Mouse (Mus musculus): ENCODE data around the gene Kcnj14.

Gene Kcnj14

GRCm38 (mm10) chr7:45824598-45824997, at the start of gene Kcnj14:
Kcnj14 (minus strand) TSS chr7:45824782.
- no peak for DNase-seq (ENCODE audit: low read depth, low spot score)

- DNase-seq (ENCODE audit: low read depth, low spot score), result peak; percentile 27
These were observed 48.7 kb upstream of the Kcnj14 start for GRCm38 (mm10) chr7:45873061-45873947.

GRCm38 (mm10) chr7:45872624-45873023, 48.0 kb upstream of the Kcnj14 start, which contains the start of gene Kdelr1:
Kdelr1 (plus strand) TSS chr7:45872772.
- peak; percentile 79 for DNase-seq (ENCODE audit: low read depth, low spot score)

- no peak for DNase-seq (ENCODE audit: low read depth, low spot score)
These were observed 45.9 kb upstream of the Kcnj14 start for GRCm38 (mm10) chr7:45870282-45871058.

GRCm38 (mm10) chr7:45869787-45870186, 45.2 kb upstream of the Kcnj14 start:
- no peak for DNase-seq (ENCODE audit: low read depth, low spot score)

- no peak for DNase-seq (ENCODE audit: low read depth, low spot score)
These were observed 44.6 kb upstream of the Kcnj14 start for GRCm38 (mm10) chr7:45869107-45869670.

- no peak for DNase-seq (ENCODE audit: low read depth, low spot score)
These were observed 43.3 kb upstream of the Kcnj14 start for GRCm38 (mm10) chr7:45867871-45868270.

- peak; percentile 76 for DNase-seq (ENCODE audit: low read depth, low spot score)
These were observed 41.6 kb upstream of the Kcnj14 start for GRCm38 (mm10) chr7:45865925-45866910.

- DNase-seq (ENCODE audit: low read depth, low spot score), result no peak
These were observed 39.9 kb upstream of the Kcnj14 start for GRCm38 (mm10) chr7:45864435-45864834.

GRCm38 (mm10) chr7:45862804-45863203, 38.2 kb upstream of the Kcnj14 start:
- DNase-seq (ENCODE audit: low read depth, low spot score), result no peak

GRCm38 (mm10) chr7:45859008-45859407, 34.4 kb upstream of the Kcnj14 start:
- DNase-seq (ENCODE audit: low read depth, low spot score), result no peak

- DNase-seq (ENCODE audit: low read depth, low spot score), result no peak
These were observed 32.6 kb upstream of the Kcnj14 start for GRCm38 (mm10) chr7:45856950-45857901.

- DNase-seq (ENCODE audit: low read depth, low spot score), result no peak
These were observed 28.5 kb upstream of the Kcnj14 start for GRCm38 (mm10) chr7:45853089-45853488.

- no peak for DNase-seq (ENCODE audit: low read depth, low spot score)
These were observed 26.1 kb upstream of the Kcnj14 start for GRCm38 (mm10) chr7:45850661-45851060.

GRCm38 (mm10) chr7:45848447-45849027, 24.0 kb upstream of the Kcnj14 start:
- no peak for DNase-seq (ENCODE audit: low read depth, low spot score)

- DNase-seq (ENCODE audit: low read depth, low spot score), result no peak
These were observed 18.6 kb upstream of the Kcnj14 start for GRCm38 (mm10) chr7:45842950-45843744.

- DNase-seq (ENCODE audit: low read depth, low spot score), result no peak
These were observed 9.3 kb upstream of the Kcnj14 start for GRCm38 (mm10) chr7:45833924-45834323.

- no peak for DNase-seq (ENCODE audit: low read depth, low spot score)
These were observed 8.7 kb upstream of the Kcnj14 start for GRCm38 (mm10) chr7:45833148-45833790.

Measured in retina, postnatal 7 days (tissue).